Mouse (Mus musculus): ENCODE data around the gene Lhfpl2.

- TF ChIP-seq CTCF (IDR thresholded peaks at IDR 0.05; ENCODE audit: insufficient read depth, low read depth, low read length) (no peak), POLR2A (IDR thresholded peaks at IDR 0.05; ENCODE audit: insufficient read depth, low read depth, low read length) (no peak)
Measured at GRCm38 (mm10) chr13:94171612-94172011, 114.0 kb downstream of the Lhfpl2 start.
